Mouse (Mus musculus) B cell, adult 67 days (primary cell): ENCODE results near the gene Sycp1. TPM values are rescaled to one million over a fixed set of nuclear protein-coding genes. Genes with fewer than 3 reads are reported as not detected.

Experiments used
- total RNA-seq, 2 experiments: library from RNA; stranded (reverse); gene quantifications; 4 replicates each; pipeline ENCODE4 v1.2.4; 2023

Sycp1 gene
- not detected for total RNA-seq

GRCm38 (mm10) chr3:102935451-102936354 is at the start of gene Sycp1:
Gene Sycp1, minus strand, starts transcription at chr3:102936100.

GRCm38 (mm10) chr3:102964033-102964432 is 28.1 kb upstream of the Sycp1 start, which contains the start of gene Nr1h5:
Gene Nr1h5, minus strand, starts transcription at chr3:102964133.

GRCm38 (mm10) chr3:102782618-102783017 is 153.3 kb downstream of the Sycp1 start, which contains the start of gene Tshb:
Gene Tshb, minus strand, starts transcription at chr3:102782718.

Other genes starting within 250 kb of the Sycp1 start
- gene Tspan2, start 201.6 kb downstream of the Sycp1 start, total RNA-seq, result 1 to 10 TPM; 7.4 to 8.2 TPM
- not detected for gene Tshb, start 153.4 kb downstream of the Sycp1 start, total RNA-seq
- gene Nr1h5, start 28.0 kb upstream of the Sycp1 start, total RNA-seq, result not detected
- 100 to 1,000 TPM; 141 to 146 TPM for gene Sike1, start 59.6 kb upstream of the Sycp1 start, total RNA-seq
- gene Csde1, start 84.3 kb upstream of the Sycp1 start, total RNA-seq, result 100 to 1,000 TPM; 452 to 486 TPM
- gene Nras, start 122.2 kb upstream of the Sycp1 start, total RNA-seq, result 10 to 100 TPM; 89.1 to 97.4 TPM
- gene Ampd1, start 137.9 kb upstream of the Sycp1 start, total RNA-seq, result under 1 TPM in 1 of 2 experiments, not detected in 1; 0.55 TPM
- under 1 TPM in 1 of 2 experiments, not detected in 1; 0.17 TPM for gene Dennd2c, start 166.5 kb upstream of the Sycp1 start, total RNA-seq
- gene Bcas2, start 235.6 kb upstream of the Sycp1 start, total RNA-seq, result 100 to 1,000 TPM; 102 TPM